Mouse (Mus musculus): Measurements from ENCODE around the gene Ksr1. TPM values are rescaled to one million over a fixed set of nuclear protein-coding genes. Genes with fewer than 3 reads are reported as not detected.

Ksr1 gene
- total and polyA plus RNA-seq, 2 experiments from 2014 or later: 1.9 to 51.3 TPM

- H3K9ac ChIP-seq (replicated peaks; ENCODE audit: low read length): no peak overlapping the region
- no peak for TF ChIP-seq CTCF (IDR thresholded peaks at IDR 0.05; ENCODE audit: low read depth)
- no peaks in the 10 kb centered on the region for H3K27me3 ChIP-seq (ENCODE audit: insufficient read depth, low read length)
- 62% methylated on average over 9 of the region's 9 CpGs for WGBS
- H3K4me1 ChIP-seq (ENCODE audit: insufficient read depth, low read length): peaks cover 5% of the 10 kb centered on the region; the same call in 1 of the 2 replicates
- no peaks in the 10 kb centered on the region for H3K36me3 ChIP-seq (ENCODE audit: insufficient read depth, low read length)
- peak; percentile 35; the same call in 1 of the 2 replicates for ATAC-seq
- no peaks in the 10 kb centered on the region for H3K9me3 ChIP-seq (ENCODE audit: low read length)
- no peak overlapping the region for H3K4me2 ChIP-seq (ENCODE audit: low read depth, low read length)
- no peak overlapping the region for H3K4me3 ChIP-seq (ENCODE audit: low read length)
- no peak for DNase-seq (ENCODE audit: low spot score)
- no peak overlapping the region for H3K27ac ChIP-seq
Measured at GRCm38 (mm10) chr11:79131949-79132411, 14.2 kb downstream of the Ksr1 start.

- no peak overlapping the region for H3K4me3 ChIP-seq (ENCODE audit: low read length)
- H3K9me3 ChIP-seq (ENCODE audit: low read length): no peaks in the 10 kb centered on the region
- no peaks in the 10 kb centered on the region for H3K4me1 ChIP-seq (ENCODE audit: insufficient read depth, low read length)
- H3K4me2 ChIP-seq (ENCODE audit: low read depth, low read length): no peak overlapping the region
- ATAC-seq (no peak), DNase-seq (ENCODE audit: low spot score) (no peak)
- H3K27me3 ChIP-seq (ENCODE audit: insufficient read depth, low read length): no peaks in the 10 kb centered on the region
- no peak for TF ChIP-seq CTCF (IDR thresholded peaks at IDR 0.05; ENCODE audit: low read depth)
- 68% methylated on average over 13 of the region's 13 CpGs for WGBS
- H3K9ac ChIP-seq (replicated peaks; ENCODE audit: low read length): no peak overlapping the region
- no peaks in the 10 kb centered on the region for H3K36me3 ChIP-seq (ENCODE audit: insufficient read depth, low read length)
- H3K27ac ChIP-seq: no peak overlapping the region
Measured at GRCm38 (mm10) chr11:79129388-79130356, 16.5 kb downstream of the Ksr1 start.

- H3K4me2 ChIP-seq (ENCODE audit: low read depth, low read length): no peak overlapping the region
- no peaks in the 10 kb centered on the region for H3K9me3 ChIP-seq (ENCODE audit: low read length)
- DNase-seq (ENCODE audit: low spot score): no peak
- no peak for ATAC-seq
- no peak overlapping the region for H3K4me3 ChIP-seq (ENCODE audit: low read length)
- no peak overlapping the region for H3K9ac ChIP-seq (replicated peaks; ENCODE audit: low read length)
- H3K27ac ChIP-seq: no peak overlapping the region
- no peak for TF ChIP-seq CTCF (IDR thresholded peaks at IDR 0.05; ENCODE audit: low read depth)
- H3K27me3 ChIP-seq (ENCODE audit: insufficient read depth, low read length): no peaks in the 10 kb centered on the region
- 94% methylated on average over 7 of the region's 7 CpGs for WGBS
- no peaks in the 10 kb centered on the region for H3K4me1 ChIP-seq (ENCODE audit: insufficient read depth, low read length)
- no peaks in the 10 kb centered on the region for H3K36me3 ChIP-seq (ENCODE audit: insufficient read depth, low read length)
Measured at GRCm38 (mm10) chr11:79128233-79128632, 18.0 kb downstream of the Ksr1 start.

DNA sequence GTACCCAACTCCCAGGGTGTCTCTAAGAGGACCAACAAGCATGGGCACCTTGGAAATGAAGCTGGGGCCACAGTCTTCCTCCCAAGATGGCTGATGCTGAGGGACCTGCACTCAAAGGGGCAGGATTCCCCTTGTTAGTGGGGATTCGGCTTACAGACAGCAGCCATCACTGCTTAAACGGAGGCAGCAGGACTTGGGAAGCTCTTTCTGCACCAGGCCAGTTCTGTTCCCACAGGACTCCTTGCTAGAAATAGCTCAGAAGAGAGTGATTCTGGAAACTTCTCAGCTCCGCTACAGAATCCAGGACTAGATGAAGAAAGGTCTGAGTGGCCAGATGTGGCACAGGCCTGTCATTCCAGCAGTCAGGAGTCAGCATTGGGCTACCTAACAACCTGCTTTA is 19.2 kb downstream of the Ksr1 start:
- H3K36me3 ChIP-seq (ENCODE audit: insufficient read depth, low read length): no peaks in the 10 kb centered on the region
- ATAC-seq (no peak), DNase-seq (ENCODE audit: low spot score) (no peak)
- H3K4me2 ChIP-seq (ENCODE audit: low read depth, low read length): no peak overlapping the region
- H3K4me3 ChIP-seq (ENCODE audit: low read length): no peak overlapping the region
- H3K9me3 ChIP-seq (ENCODE audit: low read length): no peaks in the 10 kb centered on the region
- 77% methylated on average over 3 of the region's 3 CpGs for WGBS
- H3K9ac ChIP-seq (replicated peaks; ENCODE audit: low read length): no peak overlapping the region
- H3K27ac ChIP-seq: no peak overlapping the region
- H3K27me3 ChIP-seq (ENCODE audit: insufficient read depth, low read length): no peaks in the 10 kb centered on the region
- no peak for TF ChIP-seq CTCF (IDR thresholded peaks at IDR 0.05; ENCODE audit: low read depth)
- no peaks in the 10 kb centered on the region for H3K4me1 ChIP-seq (ENCODE audit: insufficient read depth, low read length)

- no peaks in the 10 kb centered on the region for H3K27me3 ChIP-seq (ENCODE audit: insufficient read depth, low read length)
- no peak for TF ChIP-seq CTCF (IDR thresholded peaks at IDR 0.05; ENCODE audit: low read depth)
- H3K4me3 ChIP-seq (ENCODE audit: low read length): no peak overlapping the region
- no peaks in the 10 kb centered on the region for H3K4me1 ChIP-seq (ENCODE audit: insufficient read depth, low read length)
- 83% methylated on average over 8 of the region's 8 CpGs for WGBS
- H3K4me2 ChIP-seq (ENCODE audit: low read depth, low read length): no peak overlapping the region
- no peak overlapping the region for H3K9ac ChIP-seq (replicated peaks; ENCODE audit: low read length)
- H3K36me3 ChIP-seq (ENCODE audit: insufficient read depth, low read length): no peaks in the 10 kb centered on the region
- ATAC-seq (no peak), DNase-seq (ENCODE audit: low spot score) (no peak)
- H3K27ac ChIP-seq: no peak overlapping the region
- H3K9me3 ChIP-seq (ENCODE audit: low read length): no peaks in the 10 kb centered on the region
Measured at GRCm38 (mm10) chr11:79125775-79126174, 20.4 kb downstream of the Ksr1 start.

DNA sequence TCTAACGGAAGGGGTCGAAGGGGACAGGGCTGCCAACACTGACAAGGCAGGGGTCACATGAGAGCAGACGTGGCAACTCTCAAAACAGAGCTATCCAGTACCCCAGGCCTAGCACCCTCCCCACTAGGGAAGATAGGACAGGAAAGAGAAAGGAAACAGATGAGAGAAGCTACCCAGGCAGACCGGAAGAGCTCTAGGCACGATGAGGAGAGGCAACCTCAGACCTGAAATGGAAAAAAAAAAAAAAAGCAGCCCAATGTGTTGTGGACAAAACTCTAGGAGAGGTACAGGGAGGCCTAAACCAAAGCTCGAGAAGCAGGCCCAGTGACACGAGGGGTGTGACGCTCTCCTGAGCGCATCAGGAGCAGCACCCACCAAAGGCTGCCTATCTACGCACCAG is 23.7 kb downstream of the Ksr1 start:
- WGBS: 89% methylated on average over 10 of the region's 10 CpGs
- Histone ChIP-seq H3K27me3 (ENCODE audit: insufficient read depth, low read length) (no peaks in the 10 kb centered on the region), H3K4me1 (ENCODE audit: insufficient read depth, low read length) (no peaks in the 10 kb centered on the region), H3K9me3 (ENCODE audit: low read length) (no peaks in the 10 kb centered on the region), H3K4me2 (ENCODE audit: low read depth, low read length) (no peak overlapping the region), H3K9ac (replicated peaks; ENCODE audit: low read length) (no peak overlapping the region), H3K4me3 (ENCODE audit: low read length) (no peak overlapping the region), H3K27ac (no peak overlapping the region), H3K36me3 (ENCODE audit: insufficient read depth, low read length) (no peaks in the 10 kb centered on the region)
- ATAC-seq (no peak), DNase-seq (ENCODE audit: low spot score) (no peak)
- no peak for TF ChIP-seq CTCF (IDR thresholded peaks at IDR 0.05; ENCODE audit: low read depth)

DNA sequence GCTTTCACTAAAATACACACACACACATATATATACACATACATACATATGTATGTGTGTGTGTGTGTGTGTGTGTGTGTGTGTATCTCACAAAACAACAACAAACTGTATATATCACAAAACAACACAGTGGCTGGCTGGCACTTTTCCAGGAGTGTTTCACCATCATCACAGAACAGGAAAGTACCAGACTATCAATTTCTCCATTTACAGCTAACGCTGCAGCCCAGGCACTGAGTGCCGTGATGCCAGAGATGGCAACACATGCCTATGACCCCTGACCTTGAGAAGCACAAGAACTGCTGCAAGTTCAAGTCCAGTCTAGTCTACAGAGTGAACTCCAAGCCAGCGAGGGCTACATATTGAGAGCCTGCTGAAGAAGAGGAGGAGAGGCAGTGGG is 26.1 kb downstream of the Ksr1 start:
- 73% methylated on average over 3 of the region's 3 CpGs for WGBS
- no peak overlapping the region for H3K27ac ChIP-seq
- H3K4me3 ChIP-seq (ENCODE audit: low read length): no peak overlapping the region
- DNase-seq (ENCODE audit: low spot score) (no peak), ATAC-seq (no peak)
- peaks cover 14% of the 10 kb centered on the region for H3K4me1 ChIP-seq (ENCODE audit: insufficient read depth, low read length)
- H3K9ac ChIP-seq (replicated peaks; ENCODE audit: low read length): no peak overlapping the region
- H3K27me3 ChIP-seq (ENCODE audit: insufficient read depth, low read length): no peaks in the 10 kb centered on the region
- H3K36me3 ChIP-seq (ENCODE audit: insufficient read depth, low read length): no peaks in the 10 kb centered on the region
- H3K4me2 ChIP-seq (ENCODE audit: low read depth, low read length): no peak overlapping the region
- no peak for TF ChIP-seq CTCF (IDR thresholded peaks at IDR 0.05; ENCODE audit: low read depth)
- no peaks in the 10 kb centered on the region for H3K9me3 ChIP-seq (ENCODE audit: low read length)

All from hindbrain, postnatal 0 days (tissue).